Mouse (Mus musculus) liver, embryonic 14.5 days (tissue): ENCODE data around the gene Oasl1. TPM values are rescaled to one million over a fixed set of nuclear protein-coding genes. Genes with fewer than 3 reads are reported as not detected.
A peak's percentile ranks its signal among the peaks of the same experiment; 100 is the strongest.
"Not testable (repeated sequence)": the region's sequence is repeated elsewhere in the genome, so short reads cannot be mapped to it uniquely, and the experiment has no call there.

Source experiments
- ATAC-seq: fragments of 200-750 bp; cut with Nextera tagmentation; 2 replicates; pipeline ENCODE4 v1.8.0; 2017; ENCODE audit warnings: moderate number of reproducible peaks, mild to moderate bottlenecking, moderate library complexity; ENCODE audit not compliant: insufficient read depth
- DNase-seq, 3 experiments: peaks; one replicate each; pipeline ENCODE4 v3.0.0-alpha.2; 2012 to 2013; ENCODE audit warnings: low read depth in 3 of 3, low spot score in 3 of 3
- H3K27ac ChIP-seq: fragments of 300-500 bp; sonication (generic); 2 replicates; pipeline ENCODE4 v1.5.1; 2014; ENCODE audit warnings: moderate library complexity, mild to moderate bottlenecking, control low read depth, inconsistent platforms
- H3K27me3 ChIP-seq: fragments of 300-500 bp; sonication (generic); 2 replicates; pipeline ENCODE4 v1.6.1; 2014; ENCODE audit warnings: mild to moderate bottlenecking, low read length, moderate library complexity; ENCODE audit not compliant: control insufficient read depth, insufficient read depth
- H3K36me3 ChIP-seq: fragments of 300-500 bp; sonication (generic); replicated peaks from 2 replicates; pipeline ENCODE4 v1.6.1; 2014; ENCODE audit warnings: low read depth; ENCODE audit not compliant: control insufficient read depth, insufficient read depth
- H3K4me1 ChIP-seq, 2 experiments: fragments of 200-500 bp in 1 of 2; fragments of 300-500 bp in 1 of 2; sonication (generic) in 1 of 2; replicated peaks; 2 replicates each; pipeline ENCODE4 v1.6.1; 2012 to 2014; ENCODE audit warnings: antibody characterized with exemption in 1 of 2, inconsistent platforms in 1 of 2, low read length in 1 of 2; ENCODE audit not compliant: control insufficient read depth in 2 of 2, insufficient read depth in 2 of 2
- H3K4me2 ChIP-seq: fragments of 300-500 bp; sonication (generic); 2 replicates; pipeline ENCODE4 v1.6.1; 2014; ENCODE audit warnings: low read depth, mild to moderate bottlenecking, control low read depth, moderate library complexity
- H3K4me3 ChIP-seq, 2 experiments: fragments of 200-500 bp in 1 of 2; fragments of 300-500 bp in 1 of 2; sonication (generic) in 1 of 2; 2 replicates each; pipeline ENCODE4 v1.5.1; 2012 to 2014; ENCODE audit warnings: low read depth in 2 of 2, low read length in 2 of 2, mild to moderate bottlenecking in 2 of 2, control low read depth in 1 of 2, inconsistent platforms in 1 of 2, moderate library complexity in 1 of 2; ENCODE audit not compliant: insufficient read depth in 1 of 2
- H3K9ac ChIP-seq: fragments of 300-500 bp; sonication (generic); replicated peaks from 2 replicates; pipeline ENCODE4 v1.6.1; 2014; ENCODE audit warnings: mild to moderate bottlenecking, control low read depth, moderate library complexity
- H3K9me3 ChIP-seq: fragments of 300-500 bp; sonication (generic); 2 replicates; pipeline ENCODE4 v1.6.1; 2016; ENCODE audit warnings: low read length, mixed read lengths; ENCODE audit not compliant: control insufficient read depth
- CTCF ChIP-seq: IDR thresholded peaks from 2 replicates; pipeline ENCODE4 v1.5.1; 2016; ENCODE audit warnings: antibody characterized with exemption, low read depth, control low read depth
- EP300 ChIP-seq: IDR thresholded peaks from 2 replicates; pipeline ENCODE4 v1.6.1; 2016; ENCODE audit warnings: antibody characterized with exemption, low read depth
- WGBS: fragments of 180-500 bp; shearing (Covaris S2); extraction: QIAGEN DNeasy Blood & Tissue Kit; methylation state at CpG from one replicate; pipeline ENCODE4 v1.1.7; 2014; ENCODE audit not compliant: insufficient replicate concordance; 5-methylcytosine and 5-hydroxymethylcytosine counted together
- polyA plus RNA-seq, 2 experiments: library from polyadenylated mRNA; depleted of rRNA in 1 of 2; stranded (reverse) in 1 of 2; unstranded in 1 of 2; fragments of >200 nt; fragmentation: Nextera tagmentation in 1 of 2; extraction: Ambion mirVana in 1 of 2; gene quantifications; 2 replicates each; pipeline versions ENCODE4 v1.2.1 to v1.2.3; 2012 to 2014

Oasl1 gene
- polyA plus RNA-seq, 2 experiments: 0.32 to 0.44 TPM

DNA sequence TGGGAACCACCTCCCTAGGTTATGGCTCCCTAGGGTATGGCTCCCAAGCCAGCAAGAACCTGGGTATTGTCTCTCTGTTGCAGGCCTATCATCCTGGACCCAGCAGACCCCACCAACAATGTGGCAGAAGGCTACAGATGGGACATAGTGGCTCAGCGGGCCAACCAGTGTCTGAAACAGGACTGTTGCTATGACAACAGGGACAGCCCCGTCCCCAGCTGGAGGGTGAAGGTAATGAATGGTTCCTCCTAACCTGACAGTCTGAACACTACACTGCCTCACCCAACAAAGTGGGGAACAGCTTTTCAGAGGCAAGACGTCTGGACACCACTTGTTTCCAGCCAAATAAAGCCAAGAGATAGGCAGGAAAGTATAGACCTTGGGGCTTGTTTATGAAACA, 12.8 kb downstream of the Oasl1 start:
- WGBS: 25% methylated on average over 3 of the region's 3 CpGs
- H3K27ac ChIP-seq: no peak overlapping the region
- no peak for ATAC-seq

DNA sequence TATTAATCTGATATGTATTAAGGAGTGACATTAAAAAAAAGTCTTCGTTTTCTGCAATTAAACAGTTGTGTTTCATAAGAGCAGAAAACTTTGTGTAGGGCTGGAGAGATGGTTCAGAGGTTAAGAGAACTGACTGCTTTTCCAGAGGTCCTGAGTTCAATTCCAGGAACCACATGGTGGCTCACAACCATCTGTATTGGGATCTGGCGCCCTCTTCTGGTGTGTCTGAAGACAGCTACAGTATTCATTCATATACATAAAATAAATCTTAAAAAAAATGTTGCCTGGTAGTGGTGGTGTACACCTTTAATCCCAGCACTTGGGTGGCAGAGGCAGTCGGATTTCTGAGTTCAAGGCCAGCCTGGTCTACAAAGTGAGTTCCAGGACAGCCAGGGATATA, 18.1 kb downstream of the Oasl1 start:
- not testable (repeated sequence) for DNase-seq, H3K27me3 ChIP-seq, ATAC-seq, H3K27ac ChIP-seq, H3K36me3 ChIP-seq, H3K4me3 ChIP-seq, H3K9ac ChIP-seq, H3K4me1 ChIP-seq, H3K9me3 ChIP-seq
- peak overlapping the region; percentile 79 for H3K4me2 ChIP-seq
- TF ChIP-seq CTCF: peak; percentile 36; the same call in 1 of the 2 replicates
- WGBS: 37% methylated on average over 3 of the region's 3 CpGs

More for the DNA sequence above, 12.8 kb downstream of the Oasl1 start:
- TF ChIP-seq EP300: no peak
- no peak for TF ChIP-seq CTCF
- H3K27me3 ChIP-seq: no peaks in the 10 kb centered on the region
- no peak overlapping the region for H3K9ac ChIP-seq
- H3K4me3 ChIP-seq: no peak overlapping the region
- no peak for DNase-seq
- H3K36me3 ChIP-seq: no peaks in the 10 kb centered on the region
- no peaks in the 10 kb centered on the region for H3K4me1 ChIP-seq
- no peak overlapping the region for H3K4me2 ChIP-seq
- H3K9me3 ChIP-seq: no peaks in the 10 kb centered on the region

DNA sequence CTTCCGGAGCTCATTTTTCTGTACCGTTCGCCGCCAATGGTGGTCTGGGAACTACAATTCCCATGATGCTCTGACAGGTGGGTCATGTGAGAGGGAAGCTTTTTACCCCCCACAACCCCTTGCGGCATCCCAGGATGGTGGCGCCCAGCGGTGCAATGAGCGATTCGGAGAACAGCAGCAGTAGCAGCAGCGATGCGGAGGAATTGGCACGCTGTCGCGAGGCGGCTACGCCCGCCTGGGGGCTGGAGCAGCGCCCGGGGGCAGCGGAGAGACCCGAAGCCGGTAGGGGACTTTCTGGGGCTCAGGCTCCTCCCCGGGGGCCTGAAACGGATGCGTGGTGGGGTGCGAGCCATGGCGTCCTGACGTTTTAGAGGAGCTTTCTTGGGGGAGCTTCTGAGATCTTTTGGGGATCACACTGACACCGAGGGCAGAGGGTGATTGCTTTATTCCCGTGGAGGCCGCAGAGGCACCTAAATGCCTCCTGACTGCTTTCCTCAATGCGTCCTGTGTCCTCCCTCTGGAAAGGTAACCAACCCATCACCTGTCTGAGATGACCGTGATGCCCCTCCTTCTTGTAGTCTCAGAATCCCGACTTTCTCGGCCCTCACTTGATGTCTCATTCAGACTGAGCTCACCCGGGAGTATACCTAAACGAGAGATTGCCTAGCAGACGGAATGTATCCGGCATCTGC, 19.2 kb downstream of the Oasl1 start, which contains the start of gene 2210016L21Rik:
2210016L21Rik (plus strand) TSS at position 85 of the 692 bp plus-strand sequence.
- peak; percentile 78 to 82 (median 79) for DNase-seq
- ATAC-seq: peak; percentile 90
- H3K9me3 ChIP-seq: no peaks in the 10 kb centered on the region
- peak within 1 kb of the TSS; percentile 18 for H3K27ac ChIP-seq
- peak within 1 kb of the TSS; percentile 79 for H3K4me2 ChIP-seq
- H3K9ac ChIP-seq: peak within 1 kb of the TSS; percentile 84
- WGBS: 2% methylated on average over 39 of the region's 39 CpGs
- H3K4me1 ChIP-seq: peaks cover 4 to 5% of the 10 kb centered on the region in 2 experiments
- H3K4me3 ChIP-seq: peak within 1 kb of the TSS; percentile 84 to 96
- TF ChIP-seq CTCF (peak; percentile 47), EP300 (no peak)
- H3K27me3 ChIP-seq: no peaks in the 10 kb centered on the region
- H3K36me3 ChIP-seq: peaks cover 6% of the 10 kb centered on the region

DNA sequence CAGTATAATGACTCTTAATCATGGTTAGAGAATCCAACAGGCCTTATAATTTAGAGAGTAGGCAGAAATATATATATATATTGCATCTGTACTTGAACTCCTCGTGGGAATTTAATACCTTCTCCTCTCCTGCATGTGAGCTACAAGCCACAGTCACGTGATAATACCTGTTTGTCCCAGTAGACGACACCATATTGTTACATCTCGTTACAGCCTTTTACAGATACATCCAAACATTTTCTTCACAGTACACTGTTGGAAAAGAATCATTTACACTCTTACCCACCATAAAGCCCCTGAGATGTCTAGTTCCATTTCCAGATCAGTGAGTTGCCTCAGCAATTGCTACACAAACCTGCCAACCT, 19.7 kb downstream of the Oasl1 start:
- Histone ChIP-seq H3K4me1 (peaks cover 4 to 5% of the 10 kb centered on the region in 2 experiments), H3K27ac (peak overlapping the region; percentile 18), H3K9me3 (no peaks in the 10 kb centered on the region), H3K9ac (peak overlapping the region; percentile 84), H3K4me2 (peak overlapping the region; percentile 79), H3K36me3 (peaks cover 10% of the 10 kb centered on the region), H3K27me3 (no peaks in the 10 kb centered on the region), H3K4me3 (peak overlapping the region; percentile 84 to 96)
- DNase-seq (no peak), ATAC-seq (no peak)
- TF ChIP-seq CTCF (no peak), EP300 (no peak)
- WGBS: 49% methylated on average over 4 of the region's 4 CpGs

DNA sequence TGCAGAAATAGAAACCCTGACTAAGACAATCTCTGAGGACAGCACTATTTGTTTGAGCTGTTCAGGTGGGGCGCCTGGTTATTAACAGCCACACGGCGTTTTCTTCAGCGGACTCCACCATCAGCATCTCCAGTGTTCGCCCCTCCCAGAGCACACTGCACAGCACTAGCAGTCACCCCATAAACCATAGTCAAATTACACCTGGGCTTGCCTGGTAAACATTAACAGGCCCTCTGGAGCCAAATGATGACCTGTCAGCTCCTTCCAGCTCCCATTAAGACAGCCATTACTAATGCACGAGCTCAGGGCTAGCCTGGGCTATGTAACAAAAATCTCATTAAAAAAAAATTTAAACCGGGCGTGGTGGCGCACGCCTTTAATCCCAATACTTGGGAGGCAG, 22.0 kb downstream of the Oasl1 start:
- 78% methylated on average over 10 of the region's 10 CpGs for WGBS
- ATAC-seq (no peak), DNase-seq (no peak)
- H3K27me3 ChIP-seq: no peaks in the 10 kb centered on the region
- no peaks in the 10 kb centered on the region for H3K9me3 ChIP-seq
- no peak overlapping the region for H3K9ac ChIP-seq
- H3K36me3 ChIP-seq: peaks cover 12% of the 10 kb centered on the region
- no peak overlapping the region for H3K27ac ChIP-seq
- H3K4me2 ChIP-seq: no peak overlapping the region
- peaks cover 4 to 5% of the 10 kb centered on the region in 2 experiments for H3K4me1 ChIP-seq
- H3K4me3 ChIP-seq: no peak overlapping the region
- TF ChIP-seq EP300 (no peak), CTCF (no peak)
